Comparison of ENCODE assay signal across 8 mouse cellular contexts in genomic region chr11:82389396-82390291, GRCm38 (mm10). TPM values are rescaled to one million over a fixed set of nuclear protein-coding genes. Genes with fewer than 3 reads are reported as not detected.
DNase-seq lines count a peak whose midpoint lies in the region; ATAC-seq and TF ChIP-seq lines count a peak whose summit lies in the region.

No protein-coding gene starts in this region.

- DNase-seq in heart, adult 11 months, result no peak
- DNase-seq in ES-E14 (ENCODE audit: low read depth, low spot score), result peak; percentile 6
- peak; percentile 69 for DNase-seq in embryo, embryonic 10 days (ENCODE audit: low spot score)
- DNase-seq in hindbrain, embryonic 14.5 days (ENCODE audit: low spot score), result peak; percentile 50
- peak; percentile 46 for DNase-seq in mesoderm, embryonic 11.5 days (ENCODE audit: low read depth, low spot score)
- no peak for DNase-seq in ovary, postnatal 14 days (ENCODE audit: low spot score)

- no peaks in the 10 kb centered on the region for H3K9me3 ChIP-seq in heart, embryonic 13.5 days
- H3K9me3 ChIP-seq in ES-E14 (ENCODE audit: control insufficient read depth, insufficient read depth, low read depth, low read length), result no peaks in the 10 kb centered on the region
- H3K9me3 ChIP-seq in hindbrain, embryonic 14.5 days (ENCODE audit: control insufficient read depth, low read length), result no peaks in the 10 kb centered on the region

- H3K9ac ChIP-seq in heart, embryonic 13.5 days, result peak overlapping the region; percentile 66
- H3K9ac ChIP-seq in ES-E14 (ENCODE audit: insufficient read depth, low read depth, low read length, poor library complexity, severe bottlenecking), result no peak overlapping the region; the same call in 1 of the 2 replicates
- H3K9ac ChIP-seq in hindbrain, embryonic 14.5 days, result peak overlapping the region; percentile 79

- no peak overlapping the region for H3K27ac ChIP-seq in heart, embryonic 13.5 days (replicated peaks)
- H3K27ac ChIP-seq in ES-E14 (ENCODE audit: insufficient read depth, low read depth, low read length, poor library complexity, severe bottlenecking), result no peak overlapping the region
- H3K27ac ChIP-seq in hindbrain, embryonic 14.5 days, result peak overlapping the region; percentile 57

- WGBS in heart, embryonic 13.5 days, result 2% methylated on average over 69 of the region's 69 CpGs
- 1% methylated on average over 59 of the region's 69 CpGs for WGBS in hindbrain, embryonic 14.5 days

- peaks cover 31% of the 10 kb centered on the region for H3K4me1 ChIP-seq in heart, embryonic 13.5 days
- H3K4me1 ChIP-seq in ES-E14 (ENCODE audit: control insufficient read depth in 2 of 2, insufficient read depth in 2 of 2, low read length in 2 of 2, poor library complexity in 1 of 2), result peaks cover 0 to 5% of the 10 kb centered on the region in 2 experiments; a peak in 2 of 4 replicates
- H3K4me1 ChIP-seq in hindbrain, embryonic 14.5 days (replicated peaks; ENCODE audit: control insufficient read depth, insufficient read depth, low read length), result peaks cover 17% of the 10 kb centered on the region

- no peaks in the 10 kb centered on the region for H3K36me3 ChIP-seq in heart, embryonic 13.5 days
- no peaks in the 10 kb centered on the region for H3K36me3 ChIP-seq in ES-E14 (ENCODE audit: control insufficient read depth, insufficient read depth, low read length, poor library complexity, severe bottlenecking)
- H3K36me3 ChIP-seq in hindbrain, embryonic 14.5 days (replicated peaks; ENCODE audit: control insufficient read depth, insufficient read depth), result no peaks in the 10 kb centered on the region

- in situ Hi-C loops in ES-E14 (cut with MboI; ENCODE audit: low sequenced_read_pairs in 2 of 2, unreplicated experiment in 2 of 2), result no loop called here

- no peak for ATAC-seq in heart, embryonic 13.5 days (ENCODE audit: extremely low read depth, insufficient number of reproducible peaks, low FRiP score, low TSS enrichment)
- ATAC-seq in hindbrain, embryonic 14.5 days (ENCODE audit: low FRiP score), result peak; percentile 25; the same call in 1 of the 2 replicates
- no peak for ATAC-seq in megakaryocyte, adult 5-6 weeks (ENCODE audit: poor library complexity, severe bottlenecking)

- peak overlapping the region; percentile 86 for H3K4me2 ChIP-seq in heart, embryonic 13.5 days
- H3K4me2 ChIP-seq in hindbrain, embryonic 14.5 days (replicated peaks), result peak overlapping the region; percentile 99

- H3K4me3 ChIP-seq in heart, embryonic 13.5 days, result peak overlapping the region; percentile 61
- peak overlapping the region; percentile 53 to 54 for H3K4me3 ChIP-seq in ES-E14 (ENCODE audit: insufficient read depth in 1 of 2, low read depth in 1 of 2, low read length in 2 of 2, poor library complexity in 1 of 2, severe bottlenecking in 1 of 2)
- H3K4me3 ChIP-seq in hindbrain, embryonic 14.5 days (replicated peaks; ENCODE audit: low read length), result peak overlapping the region; percentile 75

- H3K27me3 ChIP-seq in heart, embryonic 13.5 days (replicated peaks), result peaks cover 97% of the 10 kb centered on the region
- H3K27me3 ChIP-seq in hindbrain, embryonic 14.5 days (ENCODE audit: control insufficient read depth, insufficient read depth, low read length), result peaks cover 57% of the 10 kb centered on the region

TF ChIP-seq in ES-E14, 5 proteins besides CTCF, POLR2A, EP300 and RAD21:
- TF ChIP-seq HCFC1 (IDR thresholded peaks at IDR 0.05; ENCODE audit: borderline replicate concordance, insufficient read depth, low read length) (no peak), ZNF384 (IDR thresholded peaks at IDR 0.05; ENCODE audit: low read depth, low read length) (no peak), CHD2 (IDR thresholded peaks at IDR 0.05; ENCODE audit: low read depth, low read length) (no peak), ZC3H11A (IDR thresholded peaks at IDR 0.05; ENCODE audit: borderline replicate concordance, low read depth, low read length) (no peak), MAFK (IDR thresholded peaks at IDR 0.05; ENCODE audit: insufficient read depth, low read depth, low read length) (no peak)
TF ChIP-seq in ES-E14: peak in this region for 0.

RNA-seq across cellular contexts. Expression of gene Tmem132e, which starts 0.9 kb away (rescaled TPM):
- 0.11 and 0.15 TPM in 2 replicates for polyA plus RNA-seq in heart, embryonic 13.5 days (2015; fragmentation: Nextera tagmentation; extraction: Ambion mirVana)
- 0.16 and 0.40 TPM in 2 replicates for total RNA-seq in ES-E14 (2012; rRNA removed)
- 5.1 and 6.9 TPM in 2 replicates for polyA plus RNA-seq in hindbrain, embryonic 14.5 days (2014; fragmentation: Nextera tagmentation; extraction: Ambion mirVana)
- total RNA-seq in megakaryocyte, adult 5-6 weeks (2015), result not detected in 2 replicates
- not detected in 2 replicates for total RNA-seq in megakaryocyte, adult 5-6 weeks (2017)

Comparison
In these comparisons a context has a peak if more than half of its experiments do, and no peak if none do; other contexts are left out.
1. DNase-seq: peak in ES-E14 (single experiment), embryo, embryonic 10 days (single experiment), hindbrain, embryonic 14.5 days (single experiment) and mesoderm, embryonic 11.5 days (single experiment); none in heart, adult 11 months (single experiment) and ovary, postnatal 14 days (single experiment).
2. Peak in every context shown above with its lines, with median percentiles within 50 percentile points of each other: H3K4me3 ChIP-seq.